11 mouse cellular contexts compared by ENCODE assay signal in the genomic region with DNA sequence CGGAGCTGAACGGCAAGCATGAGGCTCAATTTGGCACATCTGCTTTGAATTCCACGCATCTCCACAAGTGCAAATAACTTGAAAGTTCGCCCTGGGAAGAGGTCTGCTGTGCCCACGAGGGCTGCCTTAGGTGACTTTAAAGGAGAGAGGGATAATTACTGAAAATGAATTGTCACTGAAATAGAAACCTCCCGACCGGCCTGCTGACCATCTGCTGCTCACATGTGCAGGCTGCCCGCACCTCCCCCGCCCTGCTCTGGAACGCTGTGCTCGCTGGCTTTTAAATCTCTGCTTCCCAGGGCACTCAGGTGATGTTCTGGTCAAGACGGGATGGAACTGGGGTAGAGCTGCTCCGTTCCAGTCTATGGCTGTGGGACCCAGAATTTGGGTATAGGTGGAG.
A peak's percentile ranks its signal among the peaks of the same experiment; 100 is the strongest.
DNase-seq lines count a peak whose midpoint lies in the region; ATAC-seq lines count a peak whose summit lies in the region.
"Had no signal": no experiment of that assay in that cellular context is flagged by ENCODE, and none has a peak within 500 bp of the region (broad histone marks: within the 10 kb centered on the region; RNA-seq: fewer than 3 reads in every experiment).

No protein-coding gene starts in this region.

- no peak overlapping the region for H3K4me2 ChIP-seq in midbrain, embryonic 15.5 days
- H3K4me2 ChIP-seq in embryonic facial prominence, embryonic 14.5 days (ENCODE audit: low read depth, low read length), result peak overlapping the region; percentile 18
- 0 out of 2 replicates have a peak overlapping the region, but pooled peaks have one; percentile 17 for H3K4me2 ChIP-seq in limb, embryonic 15.5 days
- H3K4me2 ChIP-seq: forebrain, embryonic 15.5 days; liver, embryonic 12.5 days had no signal

- DNase-seq in midbrain, embryonic 10.5 days (ENCODE audit: low spot score), result peak; percentile 36
- DNase-seq in cerebellum, postnatal 14 days, result peak; percentile 67 to 69
- DNase-seq in embryonic facial prominence, embryonic 14.5 days (ENCODE audit: low spot score), result peak; percentile 75
- no peak for DNase-seq in natural killer cell, adult 2 months (ENCODE audit: low spot score in 2 of 2)
- no peak for DNase-seq in right cerebral cortex, postnatal 10 days (ENCODE audit: low spot score in 2 of 2)
- DNase-seq: heart, postnatal 14 days had no signal

- peaks cover 2% of the 10 kb centered on the region; the same call in 1 of the 2 replicates for H3K9me3 ChIP-seq in midbrain, embryonic 10.5 days (replicated peaks)
- H3K9me3 ChIP-seq in midbrain, embryonic 15.5 days, result no peaks in the 10 kb centered on the region
- H3K9me3 ChIP-seq in embryonic facial prominence, embryonic 14.5 days (ENCODE audit: control insufficient read depth, low read length), result no peaks in the 10 kb centered on the region
- H3K9me3 ChIP-seq in limb, embryonic 15.5 days, result no peaks in the 10 kb centered on the region
- H3K9me3 ChIP-seq: forebrain, embryonic 15.5 days had no signal

- H3K4me3 ChIP-seq in midbrain, embryonic 10.5 days, result no peak overlapping the region
- H3K4me3 ChIP-seq in midbrain, embryonic 15.5 days, result no peak overlapping the region
- H3K4me3 ChIP-seq in embryonic facial prominence, embryonic 14.5 days (ENCODE audit: low read depth, low read length), result no peak overlapping the region
- no peak overlapping the region for H3K4me3 ChIP-seq in limb, embryonic 15.5 days
- H3K4me3 ChIP-seq: forebrain, embryonic 15.5 days; liver, embryonic 12.5 days had no signal

- no peaks in the 10 kb centered on the region for H3K36me3 ChIP-seq in midbrain, embryonic 10.5 days
- no peaks in the 10 kb centered on the region for H3K36me3 ChIP-seq in midbrain, embryonic 15.5 days (replicated peaks)
- no peaks in the 10 kb centered on the region for H3K36me3 ChIP-seq in embryonic facial prominence, embryonic 14.5 days (ENCODE audit: control insufficient read depth, insufficient read depth, low read length)
- H3K36me3 ChIP-seq in limb, embryonic 15.5 days, result no peaks in the 10 kb centered on the region
- H3K36me3 ChIP-seq: forebrain, embryonic 15.5 days; G1E; liver, embryonic 12.5 days had no signal

- no peaks in the 10 kb centered on the region for H3K27me3 ChIP-seq in midbrain, embryonic 10.5 days (ENCODE audit: low read depth, poor library complexity, severe bottlenecking)
- H3K27me3 ChIP-seq in midbrain, embryonic 15.5 days (replicated peaks), result no peaks in the 10 kb centered on the region
- no peaks in the 10 kb centered on the region for H3K27me3 ChIP-seq in embryonic facial prominence, embryonic 14.5 days (replicated peaks; ENCODE audit: control insufficient read depth, insufficient read depth, low read length)
- no peaks in the 10 kb centered on the region for H3K27me3 ChIP-seq in limb, embryonic 15.5 days
- H3K27me3 ChIP-seq: forebrain, embryonic 15.5 days had no signal

- H3K27ac ChIP-seq in midbrain, embryonic 10.5 days (replicated peaks), result 0 out of 2 replicates have a peak overlapping the region, but pooled peaks have one; percentile 33
- no peak overlapping the region for H3K27ac ChIP-seq in midbrain, embryonic 15.5 days
- no peak overlapping the region for H3K27ac ChIP-seq in embryonic facial prominence, embryonic 14.5 days (replicated peaks; ENCODE audit: low read depth, low read length)
- H3K27ac ChIP-seq in limb, embryonic 15.5 days, result no peak overlapping the region
- H3K27ac ChIP-seq: forebrain, embryonic 15.5 days; liver, embryonic 12.5 days had no signal

- WGBS in midbrain, embryonic 10.5 days, result 63% methylated on average over 13 of the region's 13 CpGs
- 51% methylated on average over 13 of the region's 13 CpGs for WGBS in midbrain, embryonic 15.5 days
- WGBS in embryonic facial prominence, embryonic 14.5 days, result 16% methylated on average over 13 of the region's 13 CpGs
- WGBS in limb, embryonic 15.5 days, result 8% methylated on average over 13 of the region's 13 CpGs

- ATAC-seq in midbrain, embryonic 15.5 days (replicated peaks), result no peak
- peak; percentile 44; the same call in 1 of the 2 replicates for ATAC-seq in embryonic facial prominence, embryonic 14.5 days (ENCODE audit: low read depth)
- ATAC-seq in limb, embryonic 15.5 days (ENCODE audit: insufficient number of reproducible peaks, low FRiP score, low TSS enrichment, low read depth), result no peak
- ATAC-seq: forebrain, embryonic 15.5 days; liver, embryonic 12.5 days had no signal

- H3K9ac ChIP-seq in midbrain, embryonic 15.5 days, result no peak overlapping the region
- H3K9ac ChIP-seq in embryonic facial prominence, embryonic 14.5 days (ENCODE audit: low read depth, low read length), result no peak overlapping the region
- H3K9ac ChIP-seq in limb, embryonic 15.5 days, result no peak overlapping the region
- H3K9ac ChIP-seq: forebrain, embryonic 15.5 days; liver, embryonic 12.5 days had no signal

- H3K4me1 ChIP-seq in midbrain, embryonic 10.5 days, result peaks cover 16% of the 10 kb centered on the region
- peaks cover 5% of the 10 kb centered on the region; the same call in 1 of the 2 replicates for H3K4me1 ChIP-seq in midbrain, embryonic 15.5 days
- H3K4me1 ChIP-seq in embryonic facial prominence, embryonic 14.5 days (ENCODE audit: control insufficient read depth, insufficient read depth, low read length), result peaks cover 28% of the 10 kb centered on the region
- H3K4me1 ChIP-seq in limb, embryonic 15.5 days, result peaks cover 36% of the 10 kb centered on the region
- H3K4me1 ChIP-seq: forebrain, embryonic 15.5 days had no signal

Comparison
In these comparisons a context has a peak if more than half of its experiments do, and no peak if none do; other contexts are left out.
1. DNase-seq: peak in midbrain, embryonic 10.5 days (single experiment), cerebellum, postnatal 14 days (2 of 2) and embryonic facial prominence, embryonic 14.5 days (single experiment); none in natural killer cell, adult 2 months (0 of 2) and right cerebral cortex, postnatal 10 days (0 of 2).